8 mouse cellular contexts compared by ENCODE assay signal in genomic region chr15:36373900-36374611, GRCm38 (mm10).
DNase-seq lines count a peak whose midpoint lies in the region; ATAC-seq lines count a peak whose summit lies in the region.

No protein-coding gene starts in this region.

- peak overlapping the region; percentile 80 for H3K4me2 ChIP-seq in hindbrain, embryonic 13.5 days
- peak overlapping the region; percentile 73 for H3K4me2 ChIP-seq in limb, embryonic 12.5 days

- no peaks in the 10 kb centered on the region for H3K36me3 ChIP-seq in embryonic facial prominence, embryonic 10.5 days (replicated peaks)
- no peaks in the 10 kb centered on the region for H3K36me3 ChIP-seq in hindbrain, embryonic 13.5 days
- no peaks in the 10 kb centered on the region for H3K36me3 ChIP-seq in limb, embryonic 12.5 days
- H3K36me3 ChIP-seq in midbrain, embryonic 10.5 days = no peaks in the 10 kb centered on the region

- H3K9me3 ChIP-seq in embryonic facial prominence, embryonic 10.5 days = no peaks in the 10 kb centered on the region
- H3K9me3 ChIP-seq in hindbrain, embryonic 13.5 days = no peaks in the 10 kb centered on the region
- no peaks in the 10 kb centered on the region for H3K9me3 ChIP-seq in limb, embryonic 12.5 days
- no peaks in the 10 kb centered on the region for H3K9me3 ChIP-seq in midbrain, embryonic 10.5 days (replicated peaks)

- peaks cover 32% of the 10 kb centered on the region for H3K27me3 ChIP-seq in embryonic facial prominence, embryonic 10.5 days (replicated peaks; ENCODE audit: low read depth, poor library complexity, severe bottlenecking)
- H3K27me3 ChIP-seq in hindbrain, embryonic 13.5 days = peaks cover 7% of the 10 kb centered on the region
- H3K27me3 ChIP-seq in limb, embryonic 12.5 days = peaks cover 11% of the 10 kb centered on the region; the same call in 1 of the 2 replicates
- H3K27me3 ChIP-seq in midbrain, embryonic 10.5 days (ENCODE audit: low read depth, poor library complexity, severe bottlenecking) = peaks cover 44% of the 10 kb centered on the region

- peak; percentile 49 to 50 for DNase-seq in spleen, postnatal 10 days (ENCODE audit: low spot score in 2 of 2)
- DNase-seq in spleen, adult 12 weeks (ENCODE audit: low spot score) = no peak
- DNase-seq in embryonic facial prominence, embryonic 10.5 days (ENCODE audit: low spot score) = peak; percentile 44
- peak; percentile 21 for DNase-seq in midbrain, embryonic 10.5 days (ENCODE audit: low spot score)
- DNase-seq in testis, postnatal 14 days (ENCODE audit: low spot score) = peak; percentile 46
- DNase-seq in layer of hippocampus, adult 8-10 months (ENCODE audit: low spot score in 2 of 2) = no peak

- peak overlapping the region; percentile 62 for H3K9ac ChIP-seq in hindbrain, embryonic 13.5 days
- peak overlapping the region; percentile 40; the same call in 1 of the 2 replicates for H3K9ac ChIP-seq in limb, embryonic 12.5 days (replicated peaks)

- peak overlapping the region; percentile 66 for H3K27ac ChIP-seq in embryonic facial prominence, embryonic 10.5 days (replicated peaks)
- H3K27ac ChIP-seq in hindbrain, embryonic 13.5 days = 0 out of 2 replicates have a peak overlapping the region, but pooled peaks have one; percentile 8
- H3K27ac ChIP-seq in limb, embryonic 12.5 days = no peak overlapping the region
- peak overlapping the region; percentile 67 for H3K27ac ChIP-seq in midbrain, embryonic 10.5 days (replicated peaks)

- peaks cover 26% of the 10 kb centered on the region for H3K4me1 ChIP-seq in embryonic facial prominence, embryonic 10.5 days
- H3K4me1 ChIP-seq in hindbrain, embryonic 13.5 days (replicated peaks) = peaks cover 18% of the 10 kb centered on the region
- H3K4me1 ChIP-seq in limb, embryonic 12.5 days (replicated peaks) = peaks cover 16% of the 10 kb centered on the region
- peaks cover 25% of the 10 kb centered on the region for H3K4me1 ChIP-seq in midbrain, embryonic 10.5 days

- WGBS in embryonic facial prominence, embryonic 10.5 days = 6% methylated on average over 11 of the region's 11 CpGs
- WGBS in hindbrain, embryonic 13.5 days = 8% methylated on average over 11 of the region's 11 CpGs
- WGBS in limb, embryonic 12.5 days = 12% methylated on average over 11 of the region's 11 CpGs
- WGBS in midbrain, embryonic 10.5 days = 3% methylated on average over 11 of the region's 11 CpGs

- peak overlapping the region; percentile 58 for H3K4me3 ChIP-seq in embryonic facial prominence, embryonic 10.5 days
- peak overlapping the region; percentile 43 for H3K4me3 ChIP-seq in hindbrain, embryonic 13.5 days
- peak overlapping the region; percentile 42 for H3K4me3 ChIP-seq in limb, embryonic 12.5 days (replicated peaks)
- H3K4me3 ChIP-seq in midbrain, embryonic 10.5 days = peak overlapping the region; percentile 55

- ATAC-seq in hindbrain, embryonic 13.5 days (ENCODE audit: low FRiP score) = peak; percentile 77; the same call in 1 of the 2 replicates
- ATAC-seq in limb, embryonic 12.5 days (ENCODE audit: insufficient number of reproducible peaks, insufficient read depth, low FRiP score, low TSS enrichment, low read depth) = no peak

Comparison
In these comparisons a context has a peak if more than half of its experiments do, and no peak if none do; other contexts are left out.
1. DNase-seq: peak in spleen, postnatal 10 days (2 of 2), embryonic facial prominence, embryonic 10.5 days (single experiment), midbrain, embryonic 10.5 days (single experiment) and testis, postnatal 14 days (single experiment); none in spleen, adult 12 weeks (single experiment) and layer of hippocampus, adult 8-10 months (0 of 2).
2. Peak in every context shown above with its lines, with median percentiles within 50 percentile points of each other: H3K4me3 ChIP-seq.